Mouse (Mus musculus) layer of hippocampus, adult 9-10 months (tissue): ENCODE measurements around the gene Cdk2.
"Not testable (repeated sequence)": the region's sequence is repeated elsewhere in the genome, so short reads cannot be mapped to it uniquely, and the experiment has no call there.

ENCODE experiments used
- DNase-seq: peaks from one replicate; pipeline ENCODE4 v3.0.0; 2022; ENCODE audit warnings: low spot score

Cdk2 gene

GRCm38 (mm10) chr10:128704491-128705316 is at the start of gene Cdk2:
Cdk2 (minus strand) TSS chr10:128705031.
- DNase-seq: peak; percentile 54

- DNase-seq: peak; percentile 54
Measured at GRCm38 (mm10) chr10:128748252-128748864, 43.5 kb upstream of the Cdk2 start.

GRCm38 (mm10) chr10:128747646-128748251 is 42.9 kb upstream of the Cdk2 start, which contains the start of gene Pym1:
Pym1 (plus strand) TSS chr10:128747889.
- DNase-seq: peak; percentile 33

- DNase-seq: no peak
Measured at GRCm38 (mm10) chr10:128746972-128747645, 42.3 kb upstream of the Cdk2 start.

- DNase-seq: no peak
Measured at GRCm38 (mm10) chr10:128745946-128746613, 41.2 kb upstream of the Cdk2 start.

GRCm38 (mm10) chr10:128744680-128745601 is 40.1 kb upstream of the Cdk2 start, which contains the start of gene Dgka:
Dgka (minus strand) TSS chr10:128744855.
- DNase-seq: no peak

- no peak for DNase-seq
Measured at GRCm38 (mm10) chr10:128744211-128744610, 39.4 kb upstream of the Cdk2 start.

GRCm38 (mm10) chr10:128743791-128744191 is 39.0 kb upstream of the Cdk2 start:
- no peak for DNase-seq

- no peak for DNase-seq
Measured at GRCm38 (mm10) chr10:128743235-128743634, 38.4 kb upstream of the Cdk2 start.

GRCm38 (mm10) chr10:128742616-128743015 is 37.8 kb upstream of the Cdk2 start:
- DNase-seq: no peak

GRCm38 (mm10) chr10:128740296-128740695 is 35.5 kb upstream of the Cdk2 start:
- DNase-seq: no peak

GRCm38 (mm10) chr10:128737435-128737834 is 32.6 kb upstream of the Cdk2 start:
- DNase-seq: no peak

GRCm38 (mm10) chr10:128731992-128732391 is 27.2 kb upstream of the Cdk2 start:
- DNase-seq: no peak

GRCm38 (mm10) chr10:128731002-128731433 is 26.2 kb upstream of the Cdk2 start:
- no peak for DNase-seq

- DNase-seq: no peak
Measured at GRCm38 (mm10) chr10:128728059-128728458, 23.2 kb upstream of the Cdk2 start.

GRCm38 (mm10) chr10:128725466-128725865 is 20.6 kb upstream of the Cdk2 start:
- DNase-seq: not testable (repeated sequence)

- DNase-seq: no peak
Measured at GRCm38 (mm10) chr10:128715559-128716537, 11.0 kb upstream of the Cdk2 start.

- not testable (repeated sequence) for DNase-seq
Measured at GRCm38 (mm10) chr10:128711318-128711717, 6.5 kb upstream of the Cdk2 start.

- DNase-seq: no peak
Measured at GRCm38 (mm10) chr10:128705317-128705693, 474 bp upstream of the Cdk2 start.
